Mouse (Mus musculus) granulocyte monocyte progenitor cell, adult 5-6 weeks (primary cell): ENCODE data around the gene Zfp560. TPM values are rescaled to one million over a fixed set of nuclear protein-coding genes. Genes with fewer than 3 reads are reported as not detected.
"Not testable (repeated sequence)": the region's sequence is repeated elsewhere in the genome, so short reads cannot be mapped to it uniquely, and the experiment has no call there.

Experiments
- ATAC-seq: replicated peaks from 2 replicates; pipeline ENCODE4 v1.8.0; 2016; ENCODE audit warnings: mild to moderate bottlenecking, moderate TSS enrichment, inconsistent platforms; ENCODE audit not compliant: poor library complexity, severe bottlenecking
- total RNA-seq, 2 experiments: library from RNA; stranded (forward) in 1 of 2; stranded (reverse) in 1 of 2; fragments of 200-712, 200-1000 nt in 1 of 2; fragments of >200 nt in 1 of 2; fragmentation: Nextera tagmentation in 1 of 2; gene quantifications; 2 replicates each; pipeline ENCODE4 v1.2.3; 2014 to 2017

The Zfp560 gene
- total RNA-seq (2014; fragmentation: Nextera tagmentation): 20.4 and 25.0 TPM in 2 replicates
- 5.6 and 8.1 TPM in 2 replicates for total RNA-seq (2017)

DNA sequence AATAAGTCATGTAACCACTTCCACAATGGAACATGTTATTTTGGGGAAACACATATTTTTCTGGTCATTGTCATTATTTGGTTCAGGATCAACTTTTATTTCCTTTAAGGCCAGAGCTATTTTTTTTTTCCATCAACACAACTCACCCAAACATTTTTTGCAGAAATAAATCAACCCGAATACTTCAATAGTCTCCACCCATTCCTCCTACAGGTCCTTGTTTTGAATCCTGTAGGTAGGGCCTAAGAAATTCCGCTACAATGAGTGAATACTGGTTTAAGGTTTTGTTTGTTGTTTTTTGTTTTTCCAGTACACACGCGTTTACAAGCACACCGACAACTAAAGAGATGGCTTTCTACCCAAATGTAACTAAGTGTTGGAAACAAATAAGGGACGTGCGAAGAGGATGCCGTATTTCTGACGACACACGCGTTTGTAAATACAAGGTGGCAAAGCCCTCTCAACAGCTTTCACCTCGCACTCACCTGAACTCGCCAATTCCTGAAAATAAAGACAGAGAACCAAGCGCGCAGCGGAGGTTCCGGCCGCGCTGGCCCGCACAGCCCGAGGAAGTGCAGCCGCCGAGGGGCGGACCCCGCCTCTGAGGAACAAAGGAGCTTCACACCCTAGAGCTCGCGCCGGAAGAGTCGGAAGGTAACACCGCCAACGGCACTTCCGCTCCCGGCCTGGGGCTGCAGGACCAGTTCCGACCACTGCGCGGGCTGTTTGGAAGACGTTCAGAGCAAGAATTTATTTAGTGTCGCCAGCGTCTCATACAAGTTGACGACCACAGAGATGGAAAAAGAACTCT lies at the start of gene Zfp560:
Gene Zfp560, minus strand, starts transcription at position 646 of the 811 bp plus-strand sequence.
- peak; percentile 100 for ATAC-seq

- ATAC-seq: no peak
These were observed 45.0 kb upstream of the Zfp560 start for GRCm38 (mm10) chr9:20430004-20430403.

DNA sequence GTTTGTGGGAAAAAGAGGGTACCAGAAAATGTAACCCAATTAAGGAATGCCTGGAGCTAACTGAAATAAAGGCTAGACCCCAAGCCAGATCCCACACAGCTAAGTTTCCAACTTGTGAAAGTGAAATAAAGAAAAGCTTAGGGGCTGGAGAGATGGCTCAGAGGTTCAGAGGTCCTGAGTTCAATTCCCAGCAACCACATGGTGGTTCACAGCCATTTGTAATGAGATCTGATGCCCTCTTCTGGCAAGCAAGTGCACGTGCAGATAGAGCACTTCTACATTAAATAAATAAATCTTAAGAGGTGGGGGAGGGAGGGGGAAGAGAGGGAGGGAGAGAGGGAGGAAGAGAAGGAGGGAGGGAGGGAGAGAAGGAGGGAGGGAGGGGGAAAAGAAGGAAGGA lies 26.5 kb upstream of the Zfp560 start:
- ATAC-seq: no peak

DNA sequence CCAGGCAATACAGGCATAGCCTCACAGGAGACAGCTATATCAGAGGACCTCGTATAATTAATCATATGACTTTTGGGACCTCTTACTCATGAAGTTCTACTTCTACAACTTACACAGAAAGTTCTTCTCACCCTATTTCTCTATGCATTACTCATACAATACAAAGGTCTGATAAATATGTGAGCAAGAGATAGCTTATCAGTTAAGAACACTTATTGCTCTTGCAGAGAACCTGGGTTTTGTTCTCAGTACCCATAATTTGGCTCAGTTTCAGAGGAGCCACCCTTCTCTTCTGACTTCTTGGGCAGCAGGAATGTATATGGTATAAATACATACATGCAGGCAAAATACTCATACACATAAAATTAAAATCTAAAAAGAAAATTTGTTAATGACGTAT lies 24.3 kb upstream of the Zfp560 start:
- no peak for ATAC-seq

GRCm38 (mm10) chr9:20385343-20385703 lies 346 bp upstream of the Zfp560 start:
- ATAC-seq: peak; percentile 62

DNA sequence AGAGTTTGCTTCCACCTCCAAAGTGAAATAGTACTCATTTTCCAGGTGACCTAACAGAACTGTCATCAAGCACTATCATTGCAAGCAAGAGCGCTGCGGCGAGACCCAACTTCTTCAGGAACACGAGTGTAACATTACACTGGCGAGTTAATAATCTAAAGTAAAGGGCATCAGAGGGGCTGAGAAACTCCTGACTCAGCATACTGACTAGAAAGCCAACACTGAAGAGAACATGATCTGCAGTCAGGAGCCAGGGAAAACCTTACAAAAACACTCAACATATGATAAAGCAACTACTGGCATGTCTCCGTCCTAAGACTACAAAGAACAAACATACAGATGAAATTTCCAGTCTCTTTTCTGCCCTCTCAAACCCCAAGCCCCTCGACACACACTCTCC lies 1.3 kb downstream of the Zfp560 start:
- no peak for ATAC-seq

- ATAC-seq: no peak
These were observed 10.3 kb downstream of the Zfp560 start for GRCm38 (mm10) chr9:20374712-20375111.

- no peak for ATAC-seq
These were observed 17.7 kb downstream of the Zfp560 start for GRCm38 (mm10) chr9:20367311-20367710.

DNA sequence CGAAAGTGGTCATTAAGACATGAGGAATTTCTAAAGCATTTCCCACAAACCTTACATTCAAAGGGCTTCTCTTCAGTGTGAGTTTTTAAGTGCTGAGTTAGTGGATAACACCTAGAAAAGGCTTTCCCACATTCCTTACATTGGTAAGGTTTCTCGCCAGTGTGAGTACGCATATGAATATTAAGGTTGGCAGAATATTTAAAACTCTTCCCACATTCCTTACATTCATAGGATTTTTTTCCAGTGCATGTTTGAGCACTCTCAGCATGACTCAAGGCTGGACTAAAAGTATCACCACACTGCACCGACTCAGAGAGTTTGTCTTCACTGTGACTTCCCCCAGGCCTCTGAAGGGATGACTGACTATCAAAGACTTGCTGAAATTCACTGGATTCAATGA lies 36.5 kb downstream of the Zfp560 start:
- ATAC-seq: no peak

DNA sequence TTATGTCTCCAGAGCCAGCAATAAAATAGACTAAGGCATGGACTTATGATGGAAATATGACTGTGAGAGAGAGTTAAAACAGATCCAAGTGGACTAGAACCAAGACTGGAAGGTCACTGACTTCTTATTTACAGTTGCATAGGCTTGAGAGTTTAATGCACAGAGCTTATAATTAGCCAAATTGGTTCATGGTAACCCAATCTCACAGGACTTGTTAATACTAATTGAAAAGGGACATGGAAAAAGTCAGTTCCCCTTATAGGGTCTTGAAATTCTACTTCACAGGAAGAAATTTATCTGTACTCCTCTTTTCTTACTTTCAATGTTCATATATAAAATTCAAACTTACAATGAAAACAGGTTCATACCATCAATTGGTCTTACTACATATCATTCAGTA lies 49.0 kb downstream of the Zfp560 start, which contains the start of gene Olfr18:
Gene Olfr18, minus strand, starts transcription at position 101 of the 400 bp plus-strand sequence.
- ATAC-seq: no peak

GRCm38 (mm10) chr9:20298232-20298631 lies 86.7 kb downstream of the Zfp560 start, which contains the start of gene Olfr873:
Gene Olfr873, plus strand, starts transcription at chr9:20298532.
- no peak for ATAC-seq

DNA sequence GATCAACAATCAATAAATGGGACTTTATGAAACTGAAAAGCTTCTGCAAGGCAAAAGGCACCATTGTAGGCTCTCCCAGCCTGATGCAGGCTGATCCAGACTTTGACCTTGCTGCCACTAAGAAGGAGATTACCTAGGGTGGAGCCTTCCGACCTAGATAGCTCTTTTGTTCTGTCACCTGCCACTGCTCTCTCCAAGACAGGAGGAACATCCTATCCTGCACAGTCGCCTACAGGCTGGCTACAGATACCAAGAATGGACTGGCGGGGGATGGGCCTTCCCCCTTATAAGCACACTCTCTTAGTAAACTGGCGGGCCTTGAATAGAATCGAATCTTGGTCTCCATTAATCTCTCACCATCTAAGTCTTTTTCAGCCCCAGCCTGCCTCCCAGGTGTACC lies 89.4 kb downstream of the Zfp560 start:
- ATAC-seq: not testable (repeated sequence)

Other genes starting within 250 kb of the Zfp560 start
- not detected in 2 replicates for gene Olfr870, start 211.1 kb downstream of the Zfp560 start, total RNA-seq (2014; fragmentation: Nextera tagmentation)
- gene Olfr870, start 211.1 kb downstream of the Zfp560 start, total RNA-seq (2017): not detected in 2 replicates
- not detected in 2 replicates for gene Olfr871, start 173.0 kb downstream of the Zfp560 start, total RNA-seq (2014; fragmentation: Nextera tagmentation)
- gene Olfr871, start 173.0 kb downstream of the Zfp560 start, total RNA-seq (2017): not detected in 2 replicates
- not detected in 2 replicates for gene Olfr872, start 148.1 kb downstream of the Zfp560 start, total RNA-seq (2014; fragmentation: Nextera tagmentation)
- gene Olfr872, start 148.1 kb downstream of the Zfp560 start, total RNA-seq (2017): not detected in 2 replicates
- not detected in 2 replicates for gene Olfr39, start 102.8 kb downstream of the Zfp560 start, total RNA-seq (2014; fragmentation: Nextera tagmentation)
- gene Olfr39, start 102.8 kb downstream of the Zfp560 start, total RNA-seq (2017): not detected in 2 replicates
- gene Olfr873, start 86.6 kb downstream of the Zfp560 start, total RNA-seq (2014; fragmentation: Nextera tagmentation): not detected in 2 replicates
- not detected in 2 replicates for gene Olfr873, start 86.6 kb downstream of the Zfp560 start, total RNA-seq (2017)
- not detected in 2 replicates for gene Olfr18, start 49.1 kb downstream of the Zfp560 start, total RNA-seq (2014; fragmentation: Nextera tagmentation)
- not detected in 2 replicates for gene Olfr18, start 49.1 kb downstream of the Zfp560 start, total RNA-seq (2017)
- gene Zfp26, start 75.0 kb upstream of the Zfp560 start, total RNA-seq (2014; fragmentation: Nextera tagmentation): 19.6 and 28.9 TPM in 2 replicates
- gene Zfp26, start 75.0 kb upstream of the Zfp560 start, total RNA-seq (2017): 21.0 and 29.0 TPM in 2 replicates
- 18.3 and 22.9 TPM in 2 replicates for gene Zfp426, start 107.6 kb upstream of the Zfp560 start, total RNA-seq (2014; fragmentation: Nextera tagmentation)
- 22.1 and 22.6 TPM in 2 replicates for gene Zfp426, start 107.6 kb upstream of the Zfp560 start, total RNA-seq (2017)
- 40.0 and 43.5 TPM in 2 replicates for gene Zfp266, start 136.2 kb upstream of the Zfp560 start, total RNA-seq (2014; fragmentation: Nextera tagmentation)
- gene Zfp266, start 136.2 kb upstream of the Zfp560 start, total RNA-seq (2017): 33.1 and 38.8 TPM in 2 replicates
- 7.1 and 7.3 TPM in 2 replicates for gene Zfp846, start 196.1 kb upstream of the Zfp560 start, total RNA-seq (2014; fragmentation: Nextera tagmentation)
- 4.7 and 13.0 TPM in 2 replicates for gene Zfp846, start 196.1 kb upstream of the Zfp560 start, total RNA-seq (2017)